Mouse (Mus musculus) liver, adult 2 months (tissue): Measurements from ENCODE around the gene Arid3c.
A peak's percentile ranks its signal among the peaks of the same experiment; 100 is the strongest.

Experiments
- CTCF ChIP-seq: fragments of 200-500 bp; IDR thresholded peaks from 2 replicates; pipeline ENCODE4 v1.5.1; 2011; ENCODE audit warnings: low read depth, low read length, control low read depth
- POLR2A ChIP-seq: fragments of 200-500 bp; IDR thresholded peaks from 2 replicates; pipeline ENCODE4 v1.6.1; 2011; ENCODE audit warnings: low read length, control low read depth; ENCODE audit not compliant: insufficient read depth; ENCODE audit errors: extremely low read depth

DNA sequence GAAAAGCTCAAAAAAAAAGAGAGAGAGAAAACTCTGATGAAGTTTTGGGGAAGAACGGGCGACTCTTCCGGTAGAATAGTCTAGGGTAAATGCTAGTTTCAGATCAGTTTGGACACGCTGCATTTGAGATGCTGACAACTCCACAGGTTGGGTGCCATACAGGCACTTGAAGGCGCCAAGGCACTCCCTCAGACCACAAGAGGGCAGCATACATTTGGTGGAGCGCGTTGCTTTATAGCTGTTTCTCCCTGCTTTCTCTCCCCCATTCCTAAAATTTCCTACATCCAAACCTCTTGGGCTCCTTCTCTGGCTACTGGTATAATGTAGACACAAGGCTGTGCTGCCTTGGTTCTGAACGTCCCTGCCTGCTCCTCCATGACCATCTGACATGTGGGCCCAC is 16.7 kb downstream of the Arid3c start:
- TF ChIP-seq CTCF, result peak; percentile 84
- TF ChIP-seq POLR2A, result no peak
